Mouse (Mus musculus): ENCODE measurements around the gene Rab5a. TPM values are rescaled to one million over a fixed set of nuclear protein-coding genes. Genes with fewer than 3 reads are reported as not detected.

The Rab5a gene
- polyA plus RNA-seq, 1 experiment from 2014 or later = 77.9 TPM

GRCm38 (mm10) chr17:53468697-53469096 is 10.3 kb upstream of the Rab5a start:
- no peaks in the 10 kb centered on the region for H3K9me3 ChIP-seq (ENCODE audit: control insufficient read depth)
- H3K4me1 ChIP-seq (replicated peaks; ENCODE audit: control insufficient read depth, insufficient read depth, low read length) = no peaks in the 10 kb centered on the region
- no peak for TF ChIP-seq CTCF (IDR thresholded peaks at IDR 0.05; ENCODE audit: low read depth)
- H3K9ac ChIP-seq (ENCODE audit: low read depth, low read length) = no peak overlapping the region
- no peak overlapping the region for H3K4me2 ChIP-seq (replicated peaks; ENCODE audit: low read depth)
- no peaks in the 10 kb centered on the region for H3K27me3 ChIP-seq (replicated peaks; ENCODE audit: control insufficient read depth, insufficient read depth, low read length)
- ATAC-seq = no peak
- no peaks in the 10 kb centered on the region for H3K36me3 ChIP-seq (ENCODE audit: control insufficient read depth, insufficient read depth)
- H3K4me3 ChIP-seq (ENCODE audit: low read depth, low read length) = no peak overlapping the region
- H3K27ac ChIP-seq (ENCODE audit: low read depth, low read length) = no peak overlapping the region

DNA sequence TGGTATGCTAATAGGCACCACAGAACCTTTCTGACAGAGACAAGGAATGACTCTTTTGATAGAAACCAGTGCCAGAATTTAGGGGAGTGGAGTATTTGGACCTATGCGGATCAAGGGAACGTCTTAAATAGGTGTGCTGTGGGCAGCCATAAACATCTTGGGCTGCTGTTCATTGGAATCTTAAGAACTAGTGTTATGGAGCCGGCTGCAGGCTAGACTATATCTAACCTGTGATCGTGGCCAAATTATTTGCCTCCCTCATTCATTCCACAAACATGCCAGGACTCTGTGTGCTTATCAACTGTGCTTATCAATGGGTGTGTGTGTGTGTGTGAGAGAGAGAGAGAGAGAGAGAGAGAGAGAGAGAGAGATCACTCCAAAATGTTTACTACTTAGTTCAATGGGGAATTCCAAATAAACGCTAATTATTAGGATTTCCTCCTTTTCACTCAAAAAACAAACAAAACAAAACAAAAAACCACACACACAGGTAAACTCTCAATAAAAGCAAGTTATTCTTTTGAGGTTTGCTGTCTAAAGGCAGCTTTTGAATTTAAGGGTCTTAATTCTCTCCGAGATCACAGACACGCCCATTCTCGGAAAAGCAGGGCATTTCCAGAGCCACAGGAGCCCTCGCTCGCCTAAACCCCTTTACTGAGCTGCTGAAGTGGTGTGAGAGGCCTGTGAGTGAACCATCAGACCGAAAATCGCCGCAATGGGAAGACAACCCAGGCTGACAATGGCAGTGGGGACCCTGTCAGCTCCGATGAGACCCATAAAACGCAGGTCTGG is 772 bp upstream of the Rab5a start:
- peak; percentile 21 for ATAC-seq
- Histone ChIP-seq H3K4me3 (ENCODE audit: low read depth, low read length) (peak overlapping the region; percentile 95), H3K27me3 (replicated peaks; ENCODE audit: control insufficient read depth, insufficient read depth, low read length) (no peaks in the 10 kb centered on the region), H3K36me3 (ENCODE audit: control insufficient read depth, insufficient read depth) (no peaks in the 10 kb centered on the region), H3K9me3 (ENCODE audit: control insufficient read depth) (no peaks in the 10 kb centered on the region), H3K4me1 (replicated peaks; ENCODE audit: control insufficient read depth, insufficient read depth, low read length) (peaks cover 6% of the 10 kb centered on the region; the same call in 1 of the 2 replicates), H3K27ac (ENCODE audit: low read depth, low read length) (peak overlapping the region; percentile 100), H3K4me2 (replicated peaks; ENCODE audit: low read depth) (peak overlapping the region; percentile 87), H3K9ac (ENCODE audit: low read depth, low read length) (peak overlapping the region; percentile 98; the same call in 1 of the 2 replicates)
- no peak for TF ChIP-seq CTCF (IDR thresholded peaks at IDR 0.05; ENCODE audit: low read depth)
- 7% methylated on average over 15 of the region's 15 CpGs for WGBS

- Histone ChIP-seq H3K36me3 (ENCODE audit: control insufficient read depth, insufficient read depth) (no peaks in the 10 kb centered on the region; the same call in 1 of the 2 replicates), H3K4me2 (replicated peaks; ENCODE audit: low read depth) (peak overlapping the region; percentile 74), H3K27ac (ENCODE audit: low read depth, low read length) (peak overlapping the region; percentile 100), H3K27me3 (replicated peaks; ENCODE audit: control insufficient read depth, insufficient read depth, low read length) (no peaks in the 10 kb centered on the region), H3K4me1 (replicated peaks; ENCODE audit: control insufficient read depth, insufficient read depth, low read length) (peaks cover 6% of the 10 kb centered on the region; the same call in 1 of the 2 replicates), H3K9ac (ENCODE audit: low read depth, low read length) (peak overlapping the region; percentile 98), H3K9me3 (ENCODE audit: control insufficient read depth) (no peaks in the 10 kb centered on the region), H3K4me3 (ENCODE audit: low read depth, low read length) (peak overlapping the region; percentile 95)
- peak; percentile 5; the same call in 1 of the 2 replicates for ATAC-seq
- no peak; the same call in 1 of the 2 replicates for TF ChIP-seq CTCF (IDR thresholded peaks at IDR 0.05; ENCODE audit: low read depth)
- under 1% methylated on average over 29 of the region's 33 CpGs for WGBS
Observed at GRCm38 (mm10) chr17:53479604-53480041, 589 bp downstream of the Rab5a start.

DNA sequence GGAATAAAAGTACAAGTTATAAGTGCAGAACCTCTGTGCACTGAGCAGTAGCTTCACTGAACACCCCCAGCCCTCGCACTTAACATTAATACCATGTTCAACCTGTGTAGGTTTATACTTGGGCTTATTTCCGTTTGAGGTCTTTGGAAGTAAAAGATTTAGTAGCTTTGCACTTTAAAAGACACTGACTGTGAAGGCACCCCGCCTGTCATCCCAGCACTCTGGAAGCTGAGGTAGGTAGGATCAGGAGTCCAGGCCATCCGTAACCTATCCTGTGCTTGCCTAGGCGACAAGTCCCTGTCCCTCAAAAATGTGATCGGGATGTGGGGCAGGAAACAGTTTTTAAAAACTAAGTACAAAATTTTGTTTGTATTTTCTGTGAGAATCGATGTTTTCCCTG is 1.4 kb downstream of the Rab5a start:
- H3K36me3 ChIP-seq (ENCODE audit: control insufficient read depth, insufficient read depth) = no peaks in the 10 kb centered on the region; the same call in 1 of the 2 replicates
- no peak for TF ChIP-seq CTCF (IDR thresholded peaks at IDR 0.05; ENCODE audit: low read depth)
- peak overlapping the region; percentile 95 for H3K4me3 ChIP-seq (ENCODE audit: low read depth, low read length)
- peaks cover 6% of the 10 kb centered on the region; the same call in 1 of the 2 replicates for H3K4me1 ChIP-seq (replicated peaks; ENCODE audit: control insufficient read depth, insufficient read depth, low read length)
- WGBS = 38% methylated on average over 7 of the region's 7 CpGs
- no peak for ATAC-seq
- H3K27ac ChIP-seq (ENCODE audit: low read depth, low read length) = 0 out of 2 replicates have a peak overlapping the region, but pooled peaks have one; percentile 100
- H3K27me3 ChIP-seq (replicated peaks; ENCODE audit: control insufficient read depth, insufficient read depth, low read length) = no peaks in the 10 kb centered on the region
- H3K9ac ChIP-seq (ENCODE audit: low read depth, low read length) = peak overlapping the region; percentile 98
- peak overlapping the region; percentile 74 for H3K4me2 ChIP-seq (replicated peaks; ENCODE audit: low read depth)
- H3K9me3 ChIP-seq (ENCODE audit: control insufficient read depth) = no peaks in the 10 kb centered on the region

DNA sequence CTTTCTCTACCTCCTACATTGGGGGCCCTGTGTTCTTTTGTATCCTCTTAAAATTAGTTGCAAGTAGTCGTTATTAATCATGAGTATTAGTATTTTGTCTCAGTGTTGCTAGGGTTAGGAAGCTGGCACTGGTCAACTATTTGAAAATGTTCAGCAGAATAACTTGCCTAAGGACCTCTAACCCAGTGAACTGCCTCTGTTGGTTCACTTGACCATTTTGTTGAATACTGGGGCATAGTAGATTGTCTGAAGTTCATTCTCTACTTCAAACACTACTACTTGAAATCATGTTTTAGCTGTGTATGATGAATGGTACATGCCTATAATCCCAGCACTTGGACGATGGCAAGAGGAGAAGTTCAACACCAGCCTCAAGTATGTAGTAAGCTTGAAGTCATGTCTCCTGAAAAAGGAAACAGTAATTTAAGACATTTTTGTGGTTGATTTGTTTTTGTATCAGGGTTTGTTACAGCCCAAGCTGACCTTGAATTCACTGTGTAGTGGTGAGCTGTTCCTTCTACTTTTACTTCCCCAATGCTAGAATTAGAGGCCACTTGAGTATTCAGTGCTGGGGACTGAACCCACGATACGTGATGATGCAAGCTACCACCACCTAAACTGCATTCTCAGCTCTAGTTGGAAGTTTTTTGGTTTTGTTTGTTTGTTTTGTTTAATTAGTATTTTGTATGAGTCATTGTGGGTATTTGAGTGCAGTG is 9.4 kb downstream of the Rab5a start:
- Histone ChIP-seq H3K4me3 (ENCODE audit: low read depth, low read length) (no peak overlapping the region), H3K9me3 (ENCODE audit: control insufficient read depth) (no peaks in the 10 kb centered on the region), H3K9ac (ENCODE audit: low read depth, low read length) (no peak overlapping the region), H3K4me1 (replicated peaks; ENCODE audit: control insufficient read depth, insufficient read depth, low read length) (no peaks in the 10 kb centered on the region; the same call in 1 of the 2 replicates), H3K4me2 (replicated peaks; ENCODE audit: low read depth) (no peak overlapping the region), H3K27ac (ENCODE audit: low read depth, low read length) (no peak overlapping the region), H3K27me3 (replicated peaks; ENCODE audit: control insufficient read depth, insufficient read depth, low read length) (no peaks in the 10 kb centered on the region), H3K36me3 (ENCODE audit: control insufficient read depth, insufficient read depth) (peaks cover 20% of the 10 kb centered on the region; the same call in 1 of the 2 replicates)
- 88% methylated on average over 4 of the region's 4 CpGs for WGBS
- TF ChIP-seq CTCF (IDR thresholded peaks at IDR 0.05; ENCODE audit: low read depth) = no peak
- ATAC-seq = no peak

DNA sequence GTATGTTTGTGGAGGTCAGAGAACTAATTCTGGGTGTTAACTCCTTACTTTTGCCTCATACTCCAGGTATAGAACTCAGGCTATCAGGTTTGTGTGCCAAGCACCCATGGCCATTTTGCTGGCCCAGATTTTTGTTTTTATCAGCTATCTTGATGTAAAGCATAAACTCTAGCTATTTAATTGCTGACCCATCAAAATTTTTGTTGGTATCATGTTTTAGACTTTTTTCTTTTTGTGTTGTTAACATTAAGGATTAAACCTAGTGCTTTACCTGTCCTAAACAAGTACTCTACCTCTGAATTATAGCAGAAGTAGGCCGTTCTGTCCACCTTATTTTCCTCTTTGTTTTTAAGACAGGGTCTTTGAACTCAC is 10.0 kb downstream of the Rab5a start:
- no peaks in the 10 kb centered on the region; the same call in 1 of the 2 replicates for H3K4me1 ChIP-seq (replicated peaks; ENCODE audit: control insufficient read depth, insufficient read depth, low read length)
- ATAC-seq = no peak
- H3K9me3 ChIP-seq (ENCODE audit: control insufficient read depth) = no peaks in the 10 kb centered on the region
- H3K4me2 ChIP-seq (replicated peaks; ENCODE audit: low read depth) = no peak overlapping the region
- peaks cover 23% of the 10 kb centered on the region; the same call in 1 of the 2 replicates for H3K36me3 ChIP-seq (ENCODE audit: control insufficient read depth, insufficient read depth)
- H3K27me3 ChIP-seq (replicated peaks; ENCODE audit: control insufficient read depth, insufficient read depth, low read length) = no peaks in the 10 kb centered on the region
- 88% methylated on average over 1 of the region's 1 CpGs for whole genome bisulfite sequencing
- no peak overlapping the region for H3K9ac ChIP-seq (ENCODE audit: low read depth, low read length)
- H3K27ac ChIP-seq (ENCODE audit: low read depth, low read length) = no peak overlapping the region
- no peak overlapping the region for H3K4me3 ChIP-seq (ENCODE audit: low read depth, low read length)
- TF ChIP-seq CTCF (IDR thresholded peaks at IDR 0.05; ENCODE audit: low read depth) = no peak

Measured in intestine, postnatal 0 days (tissue).